Mouse (Mus musculus) lung, adult 10 weeks (tissue): Measurements from ENCODE around the gene Urb1. TPM values are rescaled to one million over a fixed set of nuclear protein-coding genes. Genes with fewer than 3 reads are reported as not detected.

Experiments used
- polyA plus RNA-seq: library from polyadenylated mRNA; stranded (reverse); fragments of 350-450 nt; fragmentation: Illumina TruSeq; extraction: RNeasy Lipid Tissue Mini Kit (QIAGEN cat#74804); gene quantifications from one replicate; pipeline ENCODE4 v1.2.3, GENCODE M21; 2014; ENCODE audit warnings: low read depth, low replicate concordance; ENCODE audit not compliant: insufficient read depth

Urb1 gene
- polyA plus RNA-seq, result 1.7 TPM

GRCm38 (mm10) chr16:90809975-90810715 is at the start of gene Urb1:
Gene Urb1, minus strand, starts transcription at chr16:90810413.

GRCm38 (mm10) chr16:90826457-90826856 is 16.2 kb upstream of the Urb1 start, which contains the start of gene Eva1c:
Gene Eva1c, plus strand, starts transcription at chr16:90826719.

GRCm38 (mm10) chr16:90738092-90738956 is 71.9 kb downstream of the Urb1 start, which contains the start of gene Mrap:
Gene Mrap, plus strand, starts transcription at chr16:90738207.

GRCm38 (mm10) chr16:90727233-90728115 is 82.7 kb downstream of the Urb1 start, which contains the start of gene Mis18a:
Gene Mis18a, minus strand, starts transcription at chr16:90727404.

Other genes with a start within 250 kb of the Urb1 start
- gene Mis18a, start 83.0 kb downstream of the Urb1 start, polyA plus RNA-seq, result 16.3 TPM
- gene Mrap, start 72.2 kb downstream of the Urb1 start, polyA plus RNA-seq, result 8.2 TPM
- gene Eva1c, start 16.3 kb upstream of the Urb1 start, polyA plus RNA-seq, result 11.4 TPM
- 33.1 TPM for gene Cfap298, start 124.7 kb upstream of the Urb1 start, polyA plus RNA-seq
- gene Synj1, start 200.9 kb upstream of the Urb1 start, polyA plus RNA-seq, result 13.7 TPM
- 17.2 TPM for gene Paxbp1, start 234.1 kb upstream of the Urb1 start, polyA plus RNA-seq